Mouse (Mus musculus) E14TG2a.4 (cell line): ENCODE results near the gene Mettl11b.
"Not testable (repeated sequence)": the region's sequence is repeated elsewhere in the genome, so short reads cannot be mapped to it uniquely, and the experiment has no call there.

Experiments used
- H3K27me3 ChIP-seq: 2 replicates; pipeline ENCODE4 v1.6.1; 2014; ENCODE audit warnings: low read length, control low read depth; ENCODE audit not compliant: insufficient read depth
- H3K36me3 ChIP-seq: 2 replicates; pipeline ENCODE4 v1.6.1; 2014; ENCODE audit warnings: low read length, control low read depth; ENCODE audit not compliant: insufficient read depth
- H3K4me1 ChIP-seq: replicated peaks from 2 replicates; pipeline ENCODE4 v1.6.1; 2014; ENCODE audit warnings: low read depth, low read length, control low read depth
- H3K4me3 ChIP-seq: replicated peaks from 2 replicates; pipeline ENCODE4 v1.5.1; 2014; ENCODE audit warnings: mild to moderate bottlenecking, low read length
- H3K9me3 ChIP-seq: 2 replicates; pipeline ENCODE4 v1.6.1; 2014; ENCODE audit warnings: low read length, control low read depth
- CTCF ChIP-seq: conservative IDR thresholded peaks from 2 replicates; pipeline ENCODE4 v1.5.1; 2014; ENCODE audit warnings: low read length
- NANOG ChIP-seq: IDR thresholded peaks from 2 replicates; pipeline ENCODE4 v1.6.1; 2014; ENCODE audit warnings: borderline replicate concordance, low read length, mixed read lengths
- POU5F1 ChIP-seq: IDR thresholded peaks from 2 replicates; pipeline ENCODE4 v1.6.1; 2014; ENCODE audit warnings: low read length, borderline replicate concordance

The Mettl11b gene

GRCm38 (mm10) chr1:163725106-163725759 lies at the start of gene Mettl11b:
TSS of gene Mettl11b (minus strand) at chr1:163725232.
- TF ChIP-seq NANOG (no peak), CTCF (no peak), POU5F1 (no peak)
- H3K4me1 ChIP-seq: no peaks in the 10 kb centered on the region
- peaks cover under 1% of the 10 kb centered on the region; the same call in 1 of the 2 replicates for H3K36me3 ChIP-seq
- no peaks in the 10 kb centered on the region for H3K27me3 ChIP-seq
- H3K4me3 ChIP-seq: no peak within 1 kb of the TSS
- H3K9me3 ChIP-seq: peaks cover 10% of the 10 kb centered on the region

- no peak for TF ChIP-seq NANOG
- no peak for TF ChIP-seq POU5F1
- no peak for TF ChIP-seq CTCF
- H3K4me1 ChIP-seq: no peaks in the 10 kb centered on the region
- H3K27me3 ChIP-seq: no peaks in the 10 kb centered on the region
- H3K4me3 ChIP-seq: no peak overlapping the region
- no peaks in the 10 kb centered on the region for H3K36me3 ChIP-seq
- H3K9me3 ChIP-seq: no peaks in the 10 kb centered on the region
Observed at GRCm38 (mm10) chr1:163757462-163758207, 32.6 kb upstream of the Mettl11b start.

DNA sequence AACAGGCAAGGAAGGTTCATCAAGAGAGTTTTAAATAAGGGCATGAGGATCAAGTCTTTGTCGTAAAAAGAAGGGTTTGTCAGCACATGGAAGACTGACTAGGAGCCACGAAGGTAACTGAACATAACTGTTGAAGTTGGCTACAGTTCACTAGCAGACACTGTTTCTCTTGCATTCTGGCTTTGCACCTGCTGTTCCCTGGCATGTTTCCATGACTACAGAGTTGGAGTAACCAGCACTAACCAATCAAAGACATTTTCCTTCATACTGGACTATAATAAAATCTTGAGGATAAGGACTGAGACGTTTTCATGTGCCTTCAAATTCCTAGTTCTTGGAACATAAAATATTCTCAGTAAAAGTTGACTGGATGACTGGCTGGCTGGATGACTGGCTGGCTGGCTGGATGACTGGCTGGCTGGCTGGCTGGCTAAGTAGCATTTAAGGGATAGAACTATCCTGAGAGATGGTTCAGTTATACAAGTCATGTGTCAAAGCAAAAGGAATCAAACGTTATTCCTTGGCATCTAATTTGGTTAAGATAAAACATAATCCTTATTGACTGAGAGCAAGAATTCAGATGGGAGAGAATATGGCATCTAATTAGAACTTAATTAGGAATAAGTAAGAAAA lies 26.4 kb upstream of the Mettl11b start:
- H3K27me3 ChIP-seq: no peaks in the 10 kb centered on the region
- no peaks in the 10 kb centered on the region for H3K9me3 ChIP-seq
- no peak overlapping the region for H3K4me3 ChIP-seq
- H3K36me3 ChIP-seq: no peaks in the 10 kb centered on the region
- H3K4me1 ChIP-seq: no peaks in the 10 kb centered on the region
- TF ChIP-seq CTCF (no peak), NANOG (no peak), POU5F1 (no peak)

- Histone ChIP-seq H3K9me3 (peaks cover 14% of the 10 kb centered on the region), H3K27me3 (no peaks in the 10 kb centered on the region), H3K36me3 (no peaks in the 10 kb centered on the region), H3K4me1 (no peaks in the 10 kb centered on the region), H3K4me3 (no peak overlapping the region)
- no peak for TF ChIP-seq POU5F1
- no peak for TF ChIP-seq CTCF
- TF ChIP-seq NANOG: no peak
Observed at GRCm38 (mm10) chr1:163737239-163737533, 12.2 kb upstream of the Mettl11b start.

DNA sequence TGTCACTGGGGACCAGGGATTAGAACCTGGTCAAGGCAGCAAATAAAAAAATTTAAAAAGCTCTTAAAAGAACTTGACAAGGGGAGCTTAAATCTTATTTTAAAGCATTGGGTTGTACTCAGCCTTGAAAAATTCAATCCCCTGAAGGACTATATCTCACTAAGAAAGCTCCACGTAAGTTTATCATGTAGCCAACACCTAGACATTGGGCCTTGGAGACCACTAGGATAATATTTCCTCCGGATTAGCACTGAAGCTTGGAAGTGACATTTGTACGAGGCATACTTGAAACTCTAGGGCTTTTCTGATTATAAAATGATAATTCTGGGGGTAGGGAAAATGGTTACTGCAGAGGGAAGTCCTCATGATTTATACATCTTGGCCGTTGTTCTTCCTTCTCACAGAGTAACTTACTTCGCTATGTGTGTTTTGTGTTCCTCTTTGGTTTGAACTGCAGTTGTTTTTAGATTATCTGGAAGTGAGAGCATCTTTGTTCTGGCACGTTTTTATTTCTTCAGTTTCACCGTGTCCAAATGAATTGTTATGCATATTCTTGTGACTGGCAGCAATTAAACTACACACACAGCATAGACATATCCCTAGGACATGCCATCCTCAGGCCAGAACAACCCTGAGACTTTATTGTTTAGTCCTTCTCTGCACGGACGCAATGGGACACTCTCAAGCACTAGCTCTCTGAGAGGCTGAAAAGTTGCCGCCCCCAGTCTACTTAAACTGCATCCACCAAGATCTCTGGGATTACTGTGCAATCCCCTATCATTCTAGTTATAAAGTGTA lies 11.6 kb upstream of the Mettl11b start:
- H3K9me3 ChIP-seq: peaks cover 19% of the 10 kb centered on the region
- H3K27me3 ChIP-seq: no peaks in the 10 kb centered on the region
- H3K36me3 ChIP-seq: no peaks in the 10 kb centered on the region
- no peak overlapping the region for H3K4me3 ChIP-seq
- H3K4me1 ChIP-seq: no peaks in the 10 kb centered on the region
- TF ChIP-seq CTCF: no peak
- no peak for TF ChIP-seq NANOG
- TF ChIP-seq POU5F1: no peak

GRCm38 (mm10) chr1:163731166-163731565 lies 6.1 kb upstream of the Mettl11b start:
- H3K4me1 ChIP-seq, H3K4me3 ChIP-seq, H3K36me3 ChIP-seq, H3K27me3 ChIP-seq: not testable (repeated sequence)
- peaks cover 40% of the 10 kb centered on the region for H3K9me3 ChIP-seq

- Histone ChIP-seq H3K36me3 (no peaks in the 10 kb centered on the region), H3K9me3 (no peaks in the 10 kb centered on the region), H3K4me1 (no peaks in the 10 kb centered on the region), H3K27me3 (no peaks in the 10 kb centered on the region), H3K4me3 (no peak overlapping the region)
- TF ChIP-seq NANOG: no peak
- no peak for TF ChIP-seq CTCF
- no peak for TF ChIP-seq POU5F1
Observed at GRCm38 (mm10) chr1:163723913-163724312, 1.1 kb downstream of the Mettl11b start.

DNA sequence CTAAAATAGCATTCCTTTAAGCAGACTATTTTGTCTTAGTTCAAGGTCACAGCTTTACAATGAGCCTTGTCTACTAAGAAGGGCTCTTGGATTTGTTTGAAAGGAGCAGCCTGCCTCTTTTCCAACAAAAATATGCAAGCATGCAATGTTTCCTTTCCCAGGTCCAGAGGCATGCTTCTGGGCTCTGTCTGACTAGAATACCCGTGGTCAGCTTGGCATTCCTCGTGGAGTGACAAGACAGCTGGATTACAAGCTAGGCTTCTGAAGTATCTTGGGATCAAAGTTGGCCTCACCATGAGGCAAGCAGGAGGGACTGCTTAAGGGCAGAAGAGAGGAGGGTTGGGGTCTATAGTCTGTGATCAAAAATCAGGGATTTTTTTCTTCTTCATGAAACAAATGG lies 16.4 kb downstream of the Mettl11b start:
- Histone ChIP-seq H3K27me3 (no peaks in the 10 kb centered on the region), H3K4me3 (no peak overlapping the region), H3K36me3 (no peaks in the 10 kb centered on the region), H3K4me1 (no peaks in the 10 kb centered on the region), H3K9me3 (peaks cover 18% of the 10 kb centered on the region)
- TF ChIP-seq POU5F1: no peak
- TF ChIP-seq NANOG: no peak
- TF ChIP-seq CTCF: no peak
